Mouse (Mus musculus): ENCODE measurements at regions not wholly inside any gene's neighbourhood (a gene's known extent, or its start where the extent isn't known, plus 50 kb on each side); places are given as distances from the start of the nearest gene placed in this dataset.

DNA sequence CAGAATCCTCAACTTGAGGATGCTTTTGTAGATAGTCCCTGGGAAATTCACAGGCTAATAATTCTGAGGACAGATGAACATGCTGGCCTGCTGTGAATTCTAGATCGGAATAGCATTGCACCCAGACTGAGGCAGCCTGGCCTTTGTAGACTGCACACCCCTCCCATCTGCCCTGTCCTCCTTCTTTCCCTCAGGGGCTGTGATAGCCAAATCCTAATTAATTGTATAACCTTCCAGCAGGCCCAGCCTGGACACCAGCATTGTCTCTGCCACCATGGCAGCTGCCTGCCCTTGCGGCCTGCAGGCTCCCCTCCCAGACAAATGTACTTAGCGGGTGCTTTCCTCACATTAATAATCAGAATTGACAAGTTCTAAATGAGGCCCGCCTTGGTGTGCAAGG, 171.7 kb upstream of the Rbfox1 start:
- Histone ChIP-seq H3K4me3 (ENCODE audit: low read depth, low read length) (no peak overlapping the region), H3K4me1 (ENCODE audit: control insufficient read depth, insufficient read depth, low read length) (no peaks in the 10 kb centered on the region), H3K9me3 (ENCODE audit: control insufficient read depth, low read length) (no peaks in the 10 kb centered on the region), H3K9ac (ENCODE audit: low read depth, low read length) (no peak overlapping the region), H3K36me3 (ENCODE audit: control insufficient read depth, insufficient read depth, low read length) (no peaks in the 10 kb centered on the region), H3K27me3 (replicated peaks; ENCODE audit: control insufficient read depth, insufficient read depth, low read length) (no peaks in the 10 kb centered on the region), H3K27ac (replicated peaks; ENCODE audit: low read depth, low read length) (no peak overlapping the region), H3K4me2 (ENCODE audit: low read depth, low read length) (no peak overlapping the region)
- ATAC-seq (ENCODE audit: low read depth): no peak
- 86% methylated on average over 4 of the region's 4 CpGs for WGBS
- DNase-seq (ENCODE audit: low spot score): no peak

DNA sequence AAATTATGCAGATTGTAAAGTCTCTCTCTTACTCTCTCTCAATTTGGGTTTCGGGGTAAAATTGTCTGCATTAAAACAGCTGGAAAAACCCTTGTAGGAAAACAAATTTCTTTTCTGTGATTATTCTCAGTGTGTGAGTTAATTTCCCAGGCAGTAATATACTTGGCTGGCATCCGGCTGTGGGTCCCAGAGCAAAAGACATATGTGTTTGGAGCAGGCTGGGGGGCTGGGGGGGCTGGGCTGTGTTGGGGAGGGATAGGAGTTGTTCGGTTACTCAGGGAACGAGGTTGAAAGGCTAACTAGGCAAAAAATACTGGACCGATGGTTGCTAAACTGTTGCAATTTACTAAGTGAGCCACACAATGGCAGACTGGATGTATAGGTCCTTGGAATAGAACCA, 175.3 kb upstream of the Rbfox1 start:
- H3K36me3 ChIP-seq (ENCODE audit: control insufficient read depth, insufficient read depth, low read length): no peaks in the 10 kb centered on the region
- no peak for DNase-seq (ENCODE audit: low spot score)
- no peaks in the 10 kb centered on the region for H3K9me3 ChIP-seq (ENCODE audit: control insufficient read depth, low read length)
- no peaks in the 10 kb centered on the region for H3K27me3 ChIP-seq (replicated peaks; ENCODE audit: control insufficient read depth, insufficient read depth, low read length)
- H3K4me2 ChIP-seq (ENCODE audit: low read depth, low read length): no peak overlapping the region
- H3K9ac ChIP-seq (ENCODE audit: low read depth, low read length): no peak overlapping the region
- 80% methylated on average over 5 of the region's 5 CpGs for WGBS
- H3K4me1 ChIP-seq (ENCODE audit: control insufficient read depth, insufficient read depth, low read length): no peaks in the 10 kb centered on the region
- H3K27ac ChIP-seq (replicated peaks; ENCODE audit: low read depth, low read length): no peak overlapping the region
- H3K4me3 ChIP-seq (ENCODE audit: low read depth, low read length): no peak overlapping the region
- ATAC-seq (ENCODE audit: low read depth): no peak

DNA sequence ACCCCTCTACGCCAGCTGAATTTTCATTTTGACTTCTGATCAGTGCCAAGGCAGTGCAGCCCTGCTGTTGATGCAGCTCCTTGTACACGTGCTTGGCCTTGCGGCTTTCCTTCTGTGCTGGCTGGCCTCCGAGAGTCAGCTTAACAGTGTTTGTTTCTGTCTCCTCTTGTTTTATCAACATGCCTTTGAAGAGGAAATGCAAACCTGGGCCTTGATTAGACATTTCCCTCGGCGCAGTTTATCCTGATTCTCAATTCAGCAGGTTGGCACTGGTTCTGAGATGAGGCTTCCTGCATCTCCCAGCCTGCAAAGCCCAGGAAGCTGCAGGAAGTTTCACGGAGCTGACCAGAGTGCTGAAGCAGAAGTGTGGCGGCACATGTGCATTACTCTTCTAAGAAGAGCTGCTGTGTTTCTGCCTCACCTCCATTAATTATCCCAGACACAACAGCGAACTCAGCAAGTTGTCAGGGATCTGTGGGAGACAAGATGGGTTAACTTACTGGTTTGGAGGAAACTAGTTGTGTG, 184.4 kb upstream of the Rbfox1 start:
- Histone ChIP-seq H3K9me3 (ENCODE audit: control insufficient read depth, low read length) (no peaks in the 10 kb centered on the region), H3K9ac (ENCODE audit: low read depth, low read length) (no peak overlapping the region), H3K27me3 (replicated peaks; ENCODE audit: control insufficient read depth, insufficient read depth, low read length) (no peaks in the 10 kb centered on the region), H3K27ac (replicated peaks; ENCODE audit: low read depth, low read length) (no peak overlapping the region), H3K4me3 (ENCODE audit: low read depth, low read length) (no peak overlapping the region), H3K4me2 (ENCODE audit: low read depth, low read length) (no peak overlapping the region), H3K36me3 (ENCODE audit: control insufficient read depth, insufficient read depth, low read length) (no peaks in the 10 kb centered on the region), H3K4me1 (ENCODE audit: control insufficient read depth, insufficient read depth, low read length) (no peaks in the 10 kb centered on the region)
- 48% methylated on average over 9 of the region's 9 CpGs for WGBS
- ATAC-seq (ENCODE audit: low read depth) (no peak), DNase-seq (ENCODE audit: low spot score) (peak; percentile 55)

DNA sequence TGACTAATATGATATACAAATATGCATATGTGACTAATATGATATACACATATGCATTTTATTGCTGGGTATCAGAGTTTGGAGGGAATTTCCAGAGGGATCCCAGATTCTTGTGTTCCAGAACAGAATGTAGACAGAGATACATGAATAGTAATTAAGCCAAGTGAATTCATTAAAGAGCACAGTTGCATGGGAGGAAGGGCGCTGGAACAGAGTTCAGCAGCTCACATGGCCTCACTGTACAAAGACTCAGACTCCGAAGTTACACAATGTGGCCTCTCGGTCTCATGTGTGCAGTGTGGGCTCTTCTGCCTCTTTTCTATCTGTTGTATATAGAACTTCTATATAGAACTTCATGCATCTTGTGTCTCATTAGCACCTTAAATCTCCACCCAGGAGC, 196.8 kb upstream of the Rbfox1 start:
- Histone ChIP-seq H3K27ac (replicated peaks; ENCODE audit: low read depth, low read length) (no peak overlapping the region), H3K27me3 (replicated peaks; ENCODE audit: control insufficient read depth, insufficient read depth, low read length) (no peaks in the 10 kb centered on the region), H3K36me3 (ENCODE audit: control insufficient read depth, insufficient read depth, low read length) (no peaks in the 10 kb centered on the region), H3K9me3 (ENCODE audit: control insufficient read depth, low read length) (no peaks in the 10 kb centered on the region), H3K4me3 (ENCODE audit: low read depth, low read length) (no peak overlapping the region), H3K4me2 (ENCODE audit: low read depth, low read length) (no peak overlapping the region), H3K9ac (ENCODE audit: low read depth, low read length) (no peak overlapping the region), H3K4me1 (ENCODE audit: control insufficient read depth, insufficient read depth, low read length) (no peaks in the 10 kb centered on the region)
- 74% methylated on average over 3 of the region's 3 CpGs for WGBS
- ATAC-seq (ENCODE audit: low read depth): no peak
- DNase-seq (ENCODE audit: low spot score): no peak

DNA sequence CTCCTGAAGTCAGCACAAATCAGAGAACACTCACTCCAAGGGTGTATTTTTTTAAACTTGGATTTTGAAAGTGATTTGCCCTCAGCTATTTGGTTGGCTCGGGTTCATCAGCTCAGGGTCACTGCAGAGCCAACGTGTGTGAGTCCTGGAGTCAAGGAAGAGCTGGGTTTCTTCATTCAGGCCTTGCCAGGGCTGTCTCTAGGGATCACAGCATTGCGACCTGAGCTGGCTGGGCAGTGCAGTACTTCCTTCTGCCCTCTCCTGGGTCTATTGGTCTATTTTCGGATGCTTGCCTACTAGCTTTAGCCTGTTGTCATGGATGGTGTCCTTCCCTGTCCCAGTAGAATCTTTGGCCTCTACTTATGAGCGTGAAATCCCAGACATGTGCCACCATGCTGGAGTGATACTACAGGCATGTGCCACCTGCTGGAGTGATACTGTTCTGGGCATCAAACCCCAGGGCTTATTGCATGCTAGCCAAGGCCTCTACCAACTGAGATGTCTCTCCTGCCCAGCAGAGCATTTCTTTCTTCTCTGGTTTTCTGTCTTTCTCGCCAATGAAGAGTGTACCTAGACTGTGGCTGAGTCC, 211.7 kb upstream of the Rbfox1 start:
- DNase-seq (ENCODE audit: low spot score) (no peak), ATAC-seq (ENCODE audit: low read depth) (no peak)
- WGBS: 65% methylated on average over 6 of the region's 6 CpGs
- H3K4me1 ChIP-seq (ENCODE audit: control insufficient read depth, insufficient read depth, low read length): no peaks in the 10 kb centered on the region
- H3K27ac ChIP-seq (replicated peaks; ENCODE audit: low read depth, low read length): no peak overlapping the region
- H3K4me2 ChIP-seq (ENCODE audit: low read depth, low read length): no peak overlapping the region
- no peak overlapping the region for H3K9ac ChIP-seq (ENCODE audit: low read depth, low read length)
- H3K9me3 ChIP-seq (ENCODE audit: control insufficient read depth, low read length): no peaks in the 10 kb centered on the region
- H3K36me3 ChIP-seq (ENCODE audit: control insufficient read depth, insufficient read depth, low read length): no peaks in the 10 kb centered on the region
- no peak overlapping the region for H3K4me3 ChIP-seq (ENCODE audit: low read depth, low read length)
- H3K27me3 ChIP-seq (replicated peaks; ENCODE audit: control insufficient read depth, insufficient read depth, low read length): no peaks in the 10 kb centered on the region

DNA sequence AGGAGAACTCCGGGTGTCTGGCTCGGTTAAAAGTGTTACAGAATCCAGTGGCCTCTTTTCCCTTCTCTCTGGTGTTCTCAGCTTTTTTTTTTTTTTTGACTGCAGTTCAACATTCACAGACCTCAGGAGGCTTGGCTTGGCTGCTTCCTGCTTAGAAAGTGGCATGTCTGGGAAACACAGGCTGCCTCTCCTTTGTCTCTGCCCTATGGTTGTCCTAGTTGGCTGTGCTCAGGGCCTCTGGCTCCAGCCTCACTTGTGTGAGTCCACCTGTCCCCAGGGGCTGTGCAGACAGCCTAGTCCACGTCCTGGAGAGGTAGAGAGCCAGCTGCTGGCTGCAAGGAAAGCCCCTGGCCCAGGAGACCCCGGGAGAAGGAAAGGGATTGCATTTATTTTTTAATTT, 212.3 kb upstream of the Rbfox1 start:
- no peak overlapping the region for H3K4me3 ChIP-seq (ENCODE audit: low read depth, low read length)
- no peak overlapping the region for H3K4me2 ChIP-seq (ENCODE audit: low read depth, low read length)
- H3K27me3 ChIP-seq (replicated peaks; ENCODE audit: control insufficient read depth, insufficient read depth, low read length): no peaks in the 10 kb centered on the region
- 49% methylated on average over 4 of the region's 4 CpGs for WGBS
- no peaks in the 10 kb centered on the region for H3K4me1 ChIP-seq (ENCODE audit: control insufficient read depth, insufficient read depth, low read length)
- H3K9ac ChIP-seq (ENCODE audit: low read depth, low read length): no peak overlapping the region
- no peaks in the 10 kb centered on the region for H3K9me3 ChIP-seq (ENCODE audit: control insufficient read depth, low read length)
- no peaks in the 10 kb centered on the region for H3K36me3 ChIP-seq (ENCODE audit: control insufficient read depth, insufficient read depth, low read length)
- no peak for DNase-seq (ENCODE audit: low spot score)
- no peak overlapping the region for H3K27ac ChIP-seq (replicated peaks; ENCODE audit: low read depth, low read length)
- no peak for ATAC-seq (ENCODE audit: low read depth)

DNA sequence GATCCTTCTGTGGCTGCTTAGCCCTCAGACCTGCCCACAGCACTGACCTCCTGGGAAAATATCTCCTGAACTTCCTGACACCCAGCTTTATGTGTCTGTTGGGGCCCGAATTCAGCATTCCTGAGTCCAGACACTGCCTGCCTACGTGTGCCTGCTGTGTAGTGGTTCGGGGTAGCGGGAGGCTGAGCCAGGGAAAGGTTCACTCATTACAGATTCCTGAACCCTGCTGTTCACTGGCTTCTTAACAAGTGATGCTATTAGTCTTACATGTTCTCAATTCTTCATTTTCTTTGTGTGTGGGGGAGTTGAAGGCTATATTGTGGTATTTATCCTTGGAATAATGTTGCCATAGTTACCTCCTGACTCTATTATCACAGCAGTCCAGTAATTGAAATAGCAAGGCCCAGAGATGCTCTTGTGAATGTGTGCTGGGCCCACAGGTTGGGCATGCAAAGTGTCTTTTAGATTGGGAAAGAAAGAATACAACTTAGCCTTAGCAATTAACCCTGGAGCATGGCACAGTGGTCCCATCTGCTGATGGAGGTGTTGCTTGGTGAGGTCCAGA, 216.7 kb upstream of the Rbfox1 start:
- ATAC-seq (ENCODE audit: low read depth) (no peak), DNase-seq (ENCODE audit: low spot score) (no peak)
- Histone ChIP-seq H3K27me3 (replicated peaks; ENCODE audit: control insufficient read depth, insufficient read depth, low read length) (no peaks in the 10 kb centered on the region), H3K9me3 (ENCODE audit: control insufficient read depth, low read length) (no peaks in the 10 kb centered on the region), H3K9ac (ENCODE audit: low read depth, low read length) (no peak overlapping the region), H3K36me3 (ENCODE audit: control insufficient read depth, insufficient read depth, low read length) (no peaks in the 10 kb centered on the region), H3K27ac (replicated peaks; ENCODE audit: low read depth, low read length) (no peak overlapping the region), H3K4me3 (ENCODE audit: low read depth, low read length) (no peak overlapping the region), H3K4me1 (ENCODE audit: control insufficient read depth, insufficient read depth, low read length) (no peaks in the 10 kb centered on the region), H3K4me2 (ENCODE audit: low read depth, low read length) (no peak overlapping the region)
- 87% methylated on average over 4 of the region's 4 CpGs for WGBS

DNA sequence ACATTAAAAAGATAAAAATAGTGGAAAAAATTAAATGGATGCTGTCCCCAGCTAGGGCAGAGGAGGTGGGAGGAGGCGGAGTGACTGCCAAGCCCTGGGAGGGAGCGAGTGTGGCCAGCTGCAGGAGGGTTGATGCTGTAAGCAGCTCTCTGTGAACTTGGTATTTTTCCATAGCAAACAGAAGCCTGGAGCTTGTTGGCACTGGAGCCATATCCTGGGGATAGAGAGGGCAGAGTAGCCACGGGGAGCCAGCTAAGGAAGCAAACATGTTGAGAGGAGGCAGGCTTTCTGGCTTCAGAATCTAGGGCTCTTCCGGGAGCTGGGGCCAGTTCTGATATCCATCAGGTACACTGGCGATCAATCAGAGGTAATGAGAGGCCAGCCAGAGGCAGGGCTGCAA, 223.2 kb upstream of the Rbfox1 start:
- Histone ChIP-seq H3K36me3 (ENCODE audit: control insufficient read depth, insufficient read depth, low read length) (no peaks in the 10 kb centered on the region), H3K4me1 (ENCODE audit: control insufficient read depth, insufficient read depth, low read length) (no peaks in the 10 kb centered on the region), H3K27me3 (replicated peaks; ENCODE audit: control insufficient read depth, insufficient read depth, low read length) (no peaks in the 10 kb centered on the region), H3K27ac (replicated peaks; ENCODE audit: low read depth, low read length) (no peak overlapping the region), H3K9me3 (ENCODE audit: control insufficient read depth, low read length) (no peaks in the 10 kb centered on the region), H3K9ac (ENCODE audit: low read depth, low read length) (no peak overlapping the region), H3K4me2 (ENCODE audit: low read depth, low read length) (no peak overlapping the region), H3K4me3 (ENCODE audit: low read depth, low read length) (no peak overlapping the region)
- ATAC-seq (ENCODE audit: low read depth) (no peak), DNase-seq (ENCODE audit: low spot score) (no peak)
- WGBS: 62% methylated on average over 5 of the region's 5 CpGs

DNA sequence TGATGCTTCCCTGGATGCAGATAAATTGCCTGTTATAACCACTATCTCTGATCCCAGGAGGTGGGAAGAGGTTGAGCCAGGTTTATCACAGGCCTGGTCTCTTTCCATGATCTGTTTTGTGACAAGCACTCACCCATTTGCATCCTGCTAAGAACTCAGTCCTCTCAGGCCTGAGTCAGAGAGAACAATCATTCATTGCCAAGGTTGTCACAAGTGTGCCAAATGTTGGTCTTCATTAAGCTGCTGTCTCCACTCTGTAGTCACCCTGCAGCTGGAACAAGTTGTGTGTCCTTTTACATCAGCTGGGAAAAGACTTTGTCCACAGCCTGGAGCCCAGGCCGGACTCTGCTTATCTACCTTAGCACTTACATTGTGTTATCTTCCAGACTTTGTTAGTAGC, 233.6 kb upstream of the Rbfox1 start:
- Histone ChIP-seq H3K27me3 (replicated peaks; ENCODE audit: control insufficient read depth, insufficient read depth, low read length) (no peaks in the 10 kb centered on the region), H3K9ac (ENCODE audit: low read depth, low read length) (no peak overlapping the region), H3K4me1 (ENCODE audit: control insufficient read depth, insufficient read depth, low read length) (no peaks in the 10 kb centered on the region), H3K4me2 (ENCODE audit: low read depth, low read length) (no peak overlapping the region), H3K9me3 (ENCODE audit: control insufficient read depth, low read length) (no peaks in the 10 kb centered on the region), H3K27ac (replicated peaks; ENCODE audit: low read depth, low read length) (no peak overlapping the region), H3K36me3 (ENCODE audit: control insufficient read depth, insufficient read depth, low read length) (no peaks in the 10 kb centered on the region), H3K4me3 (ENCODE audit: low read depth, low read length) (no peak overlapping the region)
- ATAC-seq (ENCODE audit: low read depth) (no peak), DNase-seq (ENCODE audit: low spot score) (no peak)
- WGBS: 83% methylated on average over 1 of the region's 1 CpGs

All from embryonic facial prominence, embryonic 14.5 days (tissue).